Mouse (Mus musculus) embryonic facial prominence, embryonic 11.5 days (tissue): ENCODE measurements at regions not wholly inside any gene's neighbourhood (a gene's known extent, or its start where the extent isn't known, plus 50 kb on each side); places are given as distances from the start of the nearest gene placed in this dataset.
A peak's percentile ranks its signal among the peaks of the same experiment; 100 is the strongest.
"Not testable (repeated sequence)": the region's sequence is repeated elsewhere in the genome, so short reads cannot be mapped to it uniquely, and the experiment has no call there.

Source experiments
- ATAC-seq: fragments of 200-750 bp; cut with Nextera tagmentation; replicated peaks from 2 replicates; pipeline ENCODE4 v1.8.0; 2017; ENCODE audit warnings: low read depth; ENCODE audit not compliant: insufficient number of reproducible peaks, low FRiP score, low TSS enrichment
- DNase-seq: peaks from one replicate; pipeline ENCODE4 v3.0.0-alpha.2; 2015; ENCODE audit warnings: low spot score
- H3K27ac ChIP-seq: fragments of 300-500 bp; sonication (generic); replicated peaks from 2 replicates; pipeline ENCODE4 v1.5.1; 2014; ENCODE audit warnings: mild to moderate bottlenecking, low read depth, low read length, control low read depth
- H3K27me3 ChIP-seq: fragments of 300-500 bp; sonication (generic); 2 replicates; pipeline ENCODE4 v1.6.1; 2014; ENCODE audit warnings: mild to moderate bottlenecking, low read length, moderate library complexity, mixed read lengths; ENCODE audit not compliant: control insufficient read depth, insufficient read depth
- H3K36me3 ChIP-seq: fragments of 300-500 bp; sonication (generic); replicated peaks from 2 replicates; pipeline ENCODE4 v1.6.1; 2014; ENCODE audit warnings: low read depth, mild to moderate bottlenecking, low read length, moderate library complexity, mixed read lengths; ENCODE audit not compliant: control insufficient read depth, insufficient read depth
- H3K4me1 ChIP-seq: fragments of 300-500 bp; sonication (generic); 2 replicates; pipeline ENCODE4 v1.6.1; 2014; ENCODE audit warnings: low read length, mixed read lengths; ENCODE audit not compliant: control insufficient read depth, insufficient read depth
- H3K4me2 ChIP-seq: fragments of 300-500 bp; sonication (generic); 2 replicates; pipeline ENCODE4 v1.6.1; 2014; ENCODE audit warnings: low read depth, mild to moderate bottlenecking, control low read depth, low read length, moderate library complexity
- H3K4me3 ChIP-seq: fragments of 300-500 bp; sonication (generic); 2 replicates; pipeline ENCODE4 v1.5.1; 2014; ENCODE audit warnings: low read depth, low read length, control low read depth
- H3K9ac ChIP-seq: fragments of 300-500 bp; sonication (generic); replicated peaks from 2 replicates; pipeline ENCODE4 v1.6.1; 2014; ENCODE audit warnings: mild to moderate bottlenecking, control low read depth, low read length
- H3K9me3 ChIP-seq: fragments of 300-500 bp; sonication (generic); replicated peaks from 2 replicates; pipeline ENCODE4 v1.6.1; 2016; ENCODE audit warnings: mild to moderate bottlenecking, low read length, inconsistent platforms, mixed read lengths; ENCODE audit not compliant: control insufficient read depth
- WGBS: fragments of 180-500 bp; shearing (Covaris S2); extraction: QIAGEN DNeasy Blood & Tissue Kit; methylation state at CpG from one replicate; pipeline ENCODE4 v1.1.7; 2014; 5-methylcytosine and 5-hydroxymethylcytosine counted together

DNA sequence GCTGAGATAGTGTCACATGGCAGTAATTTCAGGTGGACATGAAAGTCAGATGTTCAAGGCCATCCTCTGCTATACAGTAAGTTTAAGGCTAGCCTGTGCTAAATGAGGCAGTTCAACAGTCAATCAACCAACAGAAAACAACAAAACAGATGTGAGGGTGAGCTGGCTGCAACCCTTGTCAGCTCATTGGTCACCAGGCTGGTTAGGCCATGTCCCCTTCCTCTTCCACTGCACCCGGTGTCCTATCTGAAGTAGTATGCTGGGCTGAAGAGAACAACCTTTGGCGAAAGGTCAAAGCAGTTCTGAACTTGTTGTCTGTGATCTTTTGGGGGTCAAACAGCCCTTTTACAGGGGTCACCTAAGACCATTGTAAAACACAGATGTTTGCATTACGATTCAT lies 78.2 kb upstream of the Fam174b start:
- Histone ChIP-seq H3K36me3 (no peaks in the 10 kb centered on the region), H3K4me1 (no peaks in the 10 kb centered on the region), H3K27ac (no peak overlapping the region), H3K27me3 (no peaks in the 10 kb centered on the region), H3K9ac (no peak overlapping the region), H3K4me2 (no peak overlapping the region), H3K9me3 (no peaks in the 10 kb centered on the region), H3K4me3 (no peak overlapping the region)
- DNase-seq (no peak), ATAC-seq (no peak)
- WGBS, result 69% methylated on average over 3 of the region's 3 CpGs

DNA sequence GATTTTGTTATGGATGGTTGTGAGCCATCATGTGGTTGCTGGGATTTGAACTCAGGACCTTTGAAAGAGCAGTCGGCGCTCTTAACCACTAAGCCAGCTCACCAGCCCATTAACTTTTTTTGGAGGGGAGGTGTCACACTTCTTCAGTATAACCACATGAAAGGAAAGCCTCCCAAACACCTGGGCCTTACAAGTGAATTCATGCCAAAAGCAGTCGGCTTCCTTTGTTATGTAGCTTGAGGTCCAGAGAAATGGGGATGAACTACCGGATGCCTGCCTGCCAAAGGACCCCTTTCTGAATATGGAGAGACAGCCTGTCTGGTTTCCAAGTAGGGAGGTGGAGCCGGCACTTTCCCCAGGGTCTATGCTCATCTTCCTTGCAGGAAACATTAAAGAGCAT lies 80.6 kb upstream of the Fam174b start:
- WGBS, result 88% methylated on average over 5 of the region's 5 CpGs
- Histone ChIP-seq H3K9me3 (no peaks in the 10 kb centered on the region), H3K4me2 (no peak overlapping the region), H3K36me3 (no peaks in the 10 kb centered on the region), H3K27ac (no peak overlapping the region), H3K4me3 (no peak overlapping the region), H3K27me3 (no peaks in the 10 kb centered on the region), H3K4me1 (no peaks in the 10 kb centered on the region; the same call in 1 of the 2 replicates), H3K9ac (no peak overlapping the region)
- no peak for DNase-seq
- ATAC-seq, result no peak

DNA sequence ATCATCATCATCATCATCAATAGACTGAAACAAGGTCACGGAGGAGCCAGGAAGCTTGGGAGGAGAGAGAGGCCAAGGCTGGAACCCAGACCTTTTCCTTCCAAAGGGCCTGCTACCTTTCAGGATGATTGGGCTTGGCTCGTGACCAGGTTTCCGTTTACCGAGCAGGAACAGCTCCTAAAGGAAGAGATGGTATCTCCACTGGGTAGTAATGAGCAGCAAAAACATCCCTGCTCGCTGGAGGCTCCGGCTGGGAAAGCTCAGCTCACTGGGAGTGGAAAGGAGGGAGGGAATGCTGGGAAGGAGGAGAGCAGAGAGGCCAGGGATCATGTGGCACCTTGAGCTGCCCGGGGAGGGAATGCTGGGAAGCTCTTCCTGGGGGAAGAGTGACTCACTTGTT lies 82.8 kb upstream of the Fam174b start:
- 61% methylated on average over 7 of the region's 7 CpGs for WGBS
- Histone ChIP-seq H3K4me1 (no peaks in the 10 kb centered on the region; the same call in 1 of the 2 replicates), H3K27me3 (no peaks in the 10 kb centered on the region), H3K4me3 (no peak overlapping the region), H3K9ac (no peak overlapping the region), H3K9me3 (no peaks in the 10 kb centered on the region), H3K36me3 (no peaks in the 10 kb centered on the region), H3K4me2 (no peak overlapping the region), H3K27ac (no peak overlapping the region)
- DNase-seq (peak; percentile 6), ATAC-seq (no peak)

DNA sequence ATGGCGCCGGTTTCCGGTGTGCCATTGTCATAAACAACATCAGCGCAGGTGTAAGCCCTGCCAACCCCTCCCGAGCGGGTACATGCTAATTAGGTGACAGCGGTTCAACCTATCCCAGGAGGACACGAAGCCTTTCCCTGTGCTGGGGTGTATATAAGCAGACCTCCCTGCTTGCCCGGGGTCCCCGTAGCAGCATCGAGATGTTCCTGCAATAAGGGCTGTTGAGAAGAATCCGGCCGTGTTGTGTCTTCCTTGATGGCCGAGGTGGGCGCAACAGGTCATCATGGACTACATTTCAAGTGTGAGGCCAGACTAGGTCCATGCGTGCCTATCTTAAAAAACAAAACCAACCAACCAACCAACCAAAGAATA lies 83.7 kb upstream of the Fam174b start:
- not testable (repeated sequence) for ATAC-seq, H3K27ac ChIP-seq, H3K4me3 ChIP-seq, H3K4me2 ChIP-seq, H3K9ac ChIP-seq, H3K9me3 ChIP-seq, H3K27me3 ChIP-seq, DNase-seq, H3K36me3 ChIP-seq, H3K4me1 ChIP-seq
- WGBS, result 96% methylated on average over 16 of the region's 16 CpGs

DNA sequence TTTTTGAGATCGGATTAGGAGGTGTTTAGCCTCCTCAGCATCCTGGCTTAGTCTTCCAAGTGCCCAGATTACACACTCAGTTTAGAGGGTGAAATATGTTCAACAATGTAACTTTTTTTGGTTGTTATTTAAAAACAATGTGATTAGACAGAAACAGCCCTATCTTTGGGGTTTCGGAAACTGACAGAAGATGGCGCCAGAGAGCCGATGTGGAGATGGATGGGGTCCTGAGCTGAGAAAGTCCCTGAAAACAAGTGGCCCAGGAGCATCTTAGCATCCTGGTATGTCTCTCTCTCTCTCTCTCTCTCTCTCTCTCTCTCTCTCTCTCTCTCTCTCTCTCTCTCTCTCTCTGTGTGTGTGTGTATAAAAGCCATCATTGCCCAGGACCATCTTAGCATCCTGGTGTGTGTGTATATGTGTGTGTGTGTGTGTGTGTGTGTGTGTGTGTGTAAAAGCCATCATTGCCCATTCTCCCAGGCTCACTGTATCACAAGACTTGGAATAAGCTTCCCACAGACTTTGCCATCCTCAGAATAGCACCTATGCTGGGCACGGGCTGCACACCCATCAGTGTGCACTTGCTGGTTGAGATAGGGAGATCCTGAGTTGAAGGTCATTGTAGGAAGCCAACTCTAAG lies 84.2 kb upstream of the Fam174b start:
- no peak overlapping the region for H3K9ac ChIP-seq
- no peaks in the 10 kb centered on the region for H3K27me3 ChIP-seq
- H3K4me1 ChIP-seq, result no peaks in the 10 kb centered on the region; the same call in 1 of the 2 replicates
- ATAC-seq, result no peak
- WGBS, result 23% methylated on average over 5 of the region's 5 CpGs
- no peaks in the 10 kb centered on the region for H3K36me3 ChIP-seq
- no peak overlapping the region for H3K4me3 ChIP-seq
- H3K27ac ChIP-seq, result no peak overlapping the region
- H3K4me2 ChIP-seq, result no peak overlapping the region
- DNase-seq, result peak; percentile 83
- H3K9me3 ChIP-seq, result no peaks in the 10 kb centered on the region

DNA sequence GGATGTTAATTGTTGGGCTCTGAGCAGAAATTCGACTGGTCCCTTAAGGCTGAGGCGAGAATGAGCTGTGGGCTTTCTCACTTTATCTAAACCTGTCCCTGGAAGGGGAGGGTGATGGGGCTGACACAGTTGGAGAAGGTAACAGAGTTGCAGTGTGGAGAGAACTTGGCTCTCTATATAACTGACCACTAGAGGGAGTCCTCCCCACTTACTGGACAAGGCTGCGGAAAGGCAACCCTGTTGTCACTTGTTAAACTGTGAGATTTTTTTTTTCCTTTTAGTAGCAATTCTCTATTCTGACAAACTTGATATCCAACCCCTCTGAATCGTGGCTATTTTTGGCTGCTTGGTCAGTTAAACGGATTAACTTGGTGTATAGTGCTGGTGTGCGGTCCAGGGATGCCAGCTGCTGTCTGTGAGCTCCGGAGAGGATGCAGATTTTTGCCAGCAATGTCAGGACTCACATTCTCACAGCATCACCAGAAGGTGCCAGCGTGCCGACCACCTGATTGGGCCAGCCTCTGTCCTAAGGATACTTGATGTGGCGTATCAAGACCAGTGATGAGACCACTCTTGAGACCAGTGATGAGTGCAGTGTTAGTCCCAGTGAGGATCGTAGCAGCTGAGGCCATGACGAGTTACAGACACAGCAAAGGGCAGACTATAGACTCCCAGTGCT lies 85.8 kb upstream of the Fam174b start:
- ATAC-seq, result no peak
- no peak overlapping the region for H3K27ac ChIP-seq
- H3K36me3 ChIP-seq, result no peaks in the 10 kb centered on the region
- H3K4me1 ChIP-seq, result no peaks in the 10 kb centered on the region; the same call in 1 of the 2 replicates
- no peak overlapping the region for H3K4me2 ChIP-seq
- no peak overlapping the region for H3K9ac ChIP-seq
- H3K9me3 ChIP-seq, result no peaks in the 10 kb centered on the region
- 40% methylated on average over 12 of the region's 12 CpGs for WGBS
- no peaks in the 10 kb centered on the region for H3K27me3 ChIP-seq
- DNase-seq, result peak; percentile 79
- no peak overlapping the region for H3K4me3 ChIP-seq

DNA sequence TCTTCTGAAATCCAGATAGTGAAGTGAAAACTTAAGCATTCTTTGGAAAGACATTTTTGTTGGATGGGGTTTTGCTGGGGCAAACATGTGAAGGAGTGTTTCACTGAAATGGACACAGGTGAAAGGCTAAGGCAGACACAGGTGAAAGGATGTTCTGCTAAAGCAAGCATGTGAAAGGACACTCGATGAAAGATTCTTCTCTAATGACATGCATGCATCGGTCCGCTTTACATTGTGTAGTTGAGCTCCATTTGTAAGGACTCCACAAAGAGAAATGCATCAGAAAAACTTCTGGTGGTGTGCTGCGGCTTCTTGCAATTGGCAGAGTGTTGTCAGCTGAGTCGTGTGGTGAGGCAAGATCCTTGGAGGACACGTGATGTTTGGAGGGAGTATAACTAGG lies 89.2 kb upstream of the Fam174b start:
- no peak overlapping the region for H3K27ac ChIP-seq
- no peaks in the 10 kb centered on the region for H3K9me3 ChIP-seq
- H3K9ac ChIP-seq, result no peak overlapping the region
- no peaks in the 10 kb centered on the region for H3K27me3 ChIP-seq
- H3K4me3 ChIP-seq, result no peak overlapping the region
- H3K36me3 ChIP-seq, result no peaks in the 10 kb centered on the region
- H3K4me1 ChIP-seq, result no peaks in the 10 kb centered on the region; the same call in 1 of the 2 replicates
- DNase-seq, result no peak
- 92% methylated on average over 6 of the region's 6 CpGs for WGBS
- ATAC-seq, result no peak
- H3K4me2 ChIP-seq, result no peak overlapping the region

DNA sequence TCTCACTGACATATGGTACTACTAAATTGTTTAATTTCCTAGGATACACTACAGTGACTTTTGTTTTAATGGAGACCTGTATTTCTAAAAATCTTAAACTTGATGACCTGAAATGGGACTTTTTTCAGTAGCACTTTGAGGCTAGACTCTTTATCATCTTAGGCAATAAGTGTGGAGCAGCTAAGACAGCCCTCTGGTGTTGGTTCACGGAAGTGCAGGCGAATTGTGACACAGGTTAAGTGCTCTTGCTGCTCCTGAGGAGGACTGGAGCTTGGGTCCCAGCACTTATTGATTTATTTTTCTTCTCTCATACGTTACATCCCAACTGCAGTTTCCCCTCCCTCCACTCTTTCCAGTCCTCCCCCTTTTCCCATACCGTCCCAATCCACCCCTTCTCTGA lies 92.1 kb upstream of the Fam174b start:
- 32% methylated on average over 4 of the region's 4 CpGs for WGBS
- Histone ChIP-seq H3K4me1 (no peaks in the 10 kb centered on the region), H3K9me3 (no peaks in the 10 kb centered on the region), H3K36me3 (no peaks in the 10 kb centered on the region), H3K4me3 (no peak overlapping the region), H3K4me2 (no peak overlapping the region), H3K9ac (no peak overlapping the region), H3K27ac (no peak overlapping the region), H3K27me3 (no peaks in the 10 kb centered on the region)
- no peak for ATAC-seq
- peak; percentile 86 for DNase-seq
